Mouse (Mus musculus) gastrocnemius, adult 2 months (tissue): ENCODE measurements around the gene Foxf2. TPM values are rescaled to one million over a fixed set of nuclear protein-coding genes. Genes with fewer than 3 reads are reported as not detected.
A peak's percentile ranks its signal among the peaks of the same experiment; 100 is the strongest.

ENCODE experiments used
- DNase-seq: peaks from one replicate; pipeline ENCODE4 v3.0.0; 2022
- H3K27ac ChIP-seq: fragments of 200-600 bp; 2 replicates; pipeline ENCODE4 v1.8.1; 2022; ENCODE audit warnings: mild to moderate bottlenecking
- H3K4me3 ChIP-seq: fragments of 200-600 bp; 2 replicates; pipeline ENCODE4 v1.8.1; 2022; ENCODE audit warnings: mild to moderate bottlenecking, moderate library complexity
- CTCF ChIP-seq: fragments of 200-600 bp; IDR thresholded peaks from 2 replicates; pipeline ENCODE4 v1.8.1; 2022; ENCODE audit warnings: antibody characterized with exemption, mild to moderate bottlenecking, moderate library complexity
- intact Hi-C: fragments of 180-260 bp; cut with DNase I; formaldehyde crosslinking; loops from one replicate; pipeline ENCODE4 v1.15.1; 2025
- microRNA-seq: library from miRNA; unstranded; fragments of <30 nt; microRNA quantifications from one replicate; pipeline ENCODE4 v1.2.0, GENCODE M21; 2021
- total RNA-seq, 2 experiments: library from RNA; stranded (reverse); gene quantifications; 2 replicates each; pipeline ENCODE4 v1.2.3; 2021

Gene Foxf2
- total RNA-seq, 2 experiments from 2014 or later: 0.10 TPM; not detected in 1

DNA sequence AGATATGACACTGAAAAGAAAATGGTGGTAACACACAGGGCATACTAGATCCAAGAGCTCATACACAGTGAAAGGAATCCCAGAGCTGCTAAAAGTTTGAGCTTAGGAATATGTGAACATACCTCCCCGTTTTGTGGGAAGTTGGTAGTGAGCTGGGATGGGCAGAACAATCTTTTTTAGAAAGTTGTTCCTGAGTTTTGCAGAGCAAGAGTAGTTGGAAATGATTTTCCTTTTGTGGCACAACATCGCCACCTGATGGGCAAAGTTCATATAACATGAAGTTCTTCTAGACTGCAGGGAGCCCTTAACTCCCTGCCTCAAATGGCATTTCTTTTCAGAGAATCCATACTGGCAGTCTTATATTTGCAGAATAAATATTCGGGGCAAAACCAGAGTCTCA is 33.3 kb downstream of the Foxf2 start:
- no peak overlapping the region for H3K4me3 ChIP-seq
- intact Hi-C loops: no loop called here
- peak; percentile 64 for TF ChIP-seq CTCF
- DNase-seq: no peak
- H3K27ac ChIP-seq: no peak overlapping the region

GRCm38 (mm10) chr13:31661211-31661610 is 35.6 kb downstream of the Foxf2 start:
- intact Hi-C loops: no loop called here
- no peak for DNase-seq

DNA sequence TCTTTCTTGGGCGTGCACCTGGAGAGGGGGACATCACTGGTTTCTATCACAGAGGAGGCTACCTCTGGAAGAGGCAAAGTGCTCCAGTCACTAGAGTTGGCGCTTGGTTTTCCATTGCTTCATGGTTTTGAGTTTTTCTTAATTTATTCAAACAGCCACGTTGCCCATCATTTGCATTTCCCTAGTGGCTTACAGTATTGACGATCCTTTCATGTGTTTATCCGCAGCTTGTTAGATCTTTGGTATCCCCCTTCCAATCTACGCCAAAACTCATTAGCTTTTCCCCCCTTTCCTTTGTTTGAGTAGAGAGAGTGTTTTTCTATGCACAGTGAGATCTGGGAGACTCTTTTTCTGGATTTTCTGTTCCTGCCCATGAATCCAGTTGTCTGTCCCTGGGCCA is 39.8 kb downstream of the Foxf2 start:
- Histone ChIP-seq H3K27ac (no peak overlapping the region), H3K4me3 (no peak overlapping the region)
- no peak for TF ChIP-seq CTCF
- DNase-seq: no peak
- intact Hi-C loops: no loop called here

More at GRCm38 (mm10) chr13:31661211-31661610, 35.6 kb downstream of the Foxf2 start:
- TF ChIP-seq CTCF: no peak
- Histone ChIP-seq H3K27ac (no peak overlapping the region), H3K4me3 (no peak overlapping the region)

DNA sequence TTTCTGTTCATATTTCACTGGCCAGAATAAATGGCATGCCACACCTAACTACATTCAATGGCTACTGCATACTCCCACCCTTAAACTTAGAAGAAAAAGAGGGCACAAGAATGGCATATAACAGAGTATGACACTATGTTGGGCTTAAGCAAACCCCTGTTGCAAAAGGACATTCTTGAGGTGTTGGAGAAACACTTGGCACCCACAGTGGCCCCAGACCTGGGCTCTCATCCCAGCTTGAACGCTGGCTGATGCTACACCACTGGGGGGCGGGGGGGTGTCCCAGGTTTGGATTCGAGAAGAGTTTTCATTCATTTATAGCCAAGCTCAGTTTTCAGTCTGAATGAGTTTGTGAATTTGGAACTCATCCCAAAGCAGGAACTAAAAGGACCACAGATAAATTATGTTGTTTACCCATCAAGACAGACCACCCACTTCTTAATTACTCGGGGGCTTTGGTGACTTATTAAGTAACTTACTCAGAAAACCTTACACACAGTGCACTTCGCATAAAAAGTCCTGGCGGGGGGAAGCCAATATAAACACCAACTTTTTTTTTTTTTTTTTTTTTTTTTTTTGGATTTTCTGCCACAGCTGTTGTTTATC is 42.4 kb downstream of the Foxf2 start:
- DNase-seq: no peak
- Histone ChIP-seq H3K4me3 (no peak overlapping the region), H3K27ac (no peak overlapping the region)
- intact Hi-C loops: no loop called here
- no peak for TF ChIP-seq CTCF

GRCm38 (mm10) chr13:31672093-31672492 is 46.5 kb downstream of the Foxf2 start:
- no peak for TF ChIP-seq CTCF
- intact Hi-C loops: no loop called here
- H3K4me3 ChIP-seq: no peak overlapping the region
- no peak overlapping the region for H3K27ac ChIP-seq
- no peak for DNase-seq

Small RNAs within 50 kb of the gene (microRNA-seq; reads per million reads assigned to microRNA genes)
- not detected for gene Gm27516

Other genes starting within 250 kb of the Foxf2 start
- gene Foxq1, start 69.7 kb upstream of the Foxf2 start, total RNA-seq: under 1 TPM in 1 of 2 experiments, not detected in 1; 0.05 TPM
- not detected for gene A530084C06Rik, start 66.5 kb upstream of the Foxf2 start, total RNA-seq
- under 1 TPM; 0.73 to 0.74 TPM for gene Foxc1, start 180.8 kb downstream of the Foxf2 start, total RNA-seq